Mouse (Mus musculus) brain, embryonic 14.5 days (tissue): ENCODE measurements around the gene Atg16l2. TPM values are rescaled to one million over a fixed set of nuclear protein-coding genes. Genes with fewer than 3 reads are reported as not detected.
A peak's percentile ranks its signal among the peaks of the same experiment; 100 is the strongest.

Experiments used
- DNase-seq: peaks from one replicate; pipeline ENCODE4 v3.0.0-alpha.2; 2011; ENCODE audit warnings: low read depth
- CTCF ChIP-seq: fragments of 200-500 bp; IDR thresholded peaks from 2 replicates; pipeline ENCODE4 v1.5.1; 2012; ENCODE audit warnings: inconsistent platforms, mild to moderate bottlenecking, moderate library complexity, borderline replicate concordance; ENCODE audit not compliant: insufficient read depth, insufficient read length; ENCODE audit errors: extremely low read depth
- POLR2A ChIP-seq: fragments of 200-500 bp; IDR thresholded peaks from 2 replicates; pipeline ENCODE4 v1.6.1; 2012; ENCODE audit warnings: mild to moderate bottlenecking, inconsistent platforms, borderline replicate concordance; ENCODE audit not compliant: poor library complexity, insufficient read depth, insufficient read length, severe bottlenecking; ENCODE audit errors: extremely low read depth
- polyA plus RNA-seq: library from polyadenylated mRNA; depleted of rRNA; stranded (reverse); fragments of >200 nt; gene quantifications from 2 replicates; pipeline ENCODE4 v1.2.3, GENCODE M21; 2012

The Atg16l2 gene
- polyA plus RNA-seq, 1 experiment = 21.6 TPM

GRCm38 (mm10) chr7:101291641-101292040 lies 10.4 kb downstream of the Atg16l2 start:
- no peak for TF ChIP-seq POLR2A
- no peak for TF ChIP-seq CTCF
- DNase-seq = no peak

DNA sequence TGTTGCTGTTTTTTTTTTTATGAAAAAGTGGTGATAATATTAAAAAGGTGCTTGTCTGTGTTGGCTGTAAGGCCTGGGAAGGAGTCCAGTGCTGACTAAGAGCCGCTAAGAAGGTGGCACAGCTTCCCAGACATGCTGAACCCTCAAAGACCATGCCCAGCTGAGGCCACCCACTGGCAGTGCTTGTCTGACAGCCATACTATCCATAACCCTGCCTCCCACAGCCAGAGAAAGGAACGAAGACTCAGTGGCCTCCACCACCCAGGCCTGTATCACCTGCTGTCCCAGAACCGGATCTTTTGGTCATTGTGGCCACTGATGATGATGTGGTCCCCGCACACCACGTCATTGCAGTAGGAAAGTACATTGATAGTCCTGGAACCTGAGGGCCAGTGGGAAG lies 10.8 kb downstream of the Atg16l2 start:
- no peak for TF ChIP-seq CTCF
- TF ChIP-seq POLR2A = no peak
- no peak for DNase-seq

- DNase-seq = no peak
- TF ChIP-seq POLR2A (no peak), CTCF (no peak)
Measured at GRCm38 (mm10) chr7:101290401-101290800, 11.7 kb downstream of the Atg16l2 start.

DNA sequence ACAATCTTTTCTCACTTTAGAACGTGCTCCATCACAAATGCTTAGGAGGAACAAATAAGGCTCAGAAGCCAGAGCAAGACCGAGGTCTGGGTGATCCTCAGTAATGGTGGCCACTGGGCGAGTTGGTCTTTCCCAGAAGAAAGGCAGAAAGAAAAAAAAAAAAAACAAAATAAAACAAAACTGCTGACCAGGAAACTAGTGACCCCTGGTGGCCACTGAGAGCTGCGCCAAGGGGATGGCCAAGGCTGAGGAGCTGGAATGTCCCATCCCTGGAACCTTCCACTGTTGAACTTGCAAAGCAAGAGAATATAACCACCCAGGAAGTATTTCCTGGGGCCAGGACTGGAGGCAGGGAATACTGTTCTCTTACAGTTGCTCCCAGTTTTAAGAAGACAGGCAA lies 13.6 kb downstream of the Atg16l2 start:
- TF ChIP-seq POLR2A = no peak
- TF ChIP-seq CTCF = peak; percentile 83
- peak; percentile 61 for DNase-seq

- TF ChIP-seq POLR2A (no peak), CTCF (no peak)
Measured at GRCm38 (mm10) chr7:101287820-101288219, 14.2 kb downstream of the Atg16l2 start.

GRCm38 (mm10) chr7:101286891-101287290 lies 15.2 kb downstream of the Atg16l2 start:
- no peak for DNase-seq
- TF ChIP-seq POLR2A (no peak), CTCF (no peak)

More at GRCm38 (mm10) chr7:101287820-101288219, 14.2 kb downstream of the Atg16l2 start:
- DNase-seq = no peak

- no peak for DNase-seq
- TF ChIP-seq POLR2A (no peak), CTCF (no peak)
Measured at GRCm38 (mm10) chr7:101284504-101284903, 17.5 kb downstream of the Atg16l2 start.

GRCm38 (mm10) chr7:101282721-101283120 lies 19.3 kb downstream of the Atg16l2 start:
- DNase-seq = no peak
- TF ChIP-seq CTCF = no peak
- TF ChIP-seq POLR2A = no peak

- TF ChIP-seq POLR2A (no peak), CTCF (no peak)
- no peak for DNase-seq
Measured at GRCm38 (mm10) chr7:101272466-101273160, 29.4 kb downstream of the Atg16l2 start.

- peak; percentile 30 for DNase-seq
- peak; percentile 22; the same call in 1 of the 2 replicates for TF ChIP-seq CTCF
- no peak for TF ChIP-seq POLR2A
Measured at GRCm38 (mm10) chr7:101271602-101272001, 30.4 kb downstream of the Atg16l2 start.

DNA sequence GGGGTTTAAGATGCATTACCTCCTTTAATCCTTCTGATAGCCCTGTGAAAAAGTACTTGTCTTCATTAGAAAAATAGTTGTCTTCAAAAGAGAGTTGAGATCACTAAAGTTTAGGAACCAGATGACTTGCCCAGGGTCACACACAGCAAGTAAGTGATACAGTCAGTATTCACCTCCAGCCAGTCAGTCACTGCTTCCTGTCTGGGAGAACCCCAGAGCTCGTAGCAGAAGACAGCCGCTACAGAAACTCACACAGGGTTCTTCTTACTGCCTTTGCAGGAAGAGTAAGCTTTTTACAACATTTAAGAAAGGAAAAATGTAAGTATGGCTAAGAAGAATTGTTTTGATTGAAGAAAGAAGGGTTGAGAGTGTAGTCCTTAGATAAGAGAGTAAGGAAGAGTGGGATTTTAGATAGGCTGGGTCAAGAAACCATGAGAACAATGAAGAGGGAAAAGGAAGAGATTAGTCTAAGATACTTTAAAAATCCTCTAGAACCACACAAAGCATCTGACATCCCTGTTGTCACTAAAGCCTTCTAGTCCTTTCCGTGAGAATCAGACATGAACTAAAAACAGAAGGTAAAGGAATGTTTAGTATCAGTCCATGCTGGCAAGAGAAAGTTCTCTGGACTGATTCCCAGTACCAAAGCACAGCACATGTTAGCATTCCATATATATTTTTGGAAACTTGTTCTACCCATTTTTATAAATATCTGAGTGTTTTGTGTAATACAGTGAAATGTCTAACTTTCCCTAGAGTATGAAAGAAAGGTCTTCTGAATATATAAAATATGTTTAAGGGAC lies 34.4 kb downstream of the Atg16l2 start:
- no peak for DNase-seq
- no peak for TF ChIP-seq CTCF
- TF ChIP-seq POLR2A = no peak

DNA sequence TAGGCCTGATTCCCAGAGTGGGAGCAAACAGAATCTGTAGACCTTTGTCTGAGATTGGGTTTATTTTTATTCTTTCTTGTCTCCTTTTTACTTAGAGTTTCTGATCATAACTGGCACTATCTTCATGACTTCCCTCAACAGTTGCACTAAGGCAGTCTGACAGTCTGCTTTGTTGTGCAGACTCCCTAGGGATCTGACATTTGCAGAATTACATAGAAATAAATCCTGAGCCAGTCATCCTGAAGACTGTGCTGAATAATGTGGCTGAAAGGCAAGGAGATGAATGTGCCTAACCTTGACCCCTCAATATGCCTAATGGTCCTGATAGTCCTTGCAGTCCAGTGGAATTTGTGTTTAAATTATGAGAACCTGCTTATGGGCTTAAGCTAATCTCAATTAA lies 38.5 kb downstream of the Atg16l2 start:
- TF ChIP-seq POLR2A (no peak), CTCF (no peak)
- DNase-seq = peak; percentile 55

DNA sequence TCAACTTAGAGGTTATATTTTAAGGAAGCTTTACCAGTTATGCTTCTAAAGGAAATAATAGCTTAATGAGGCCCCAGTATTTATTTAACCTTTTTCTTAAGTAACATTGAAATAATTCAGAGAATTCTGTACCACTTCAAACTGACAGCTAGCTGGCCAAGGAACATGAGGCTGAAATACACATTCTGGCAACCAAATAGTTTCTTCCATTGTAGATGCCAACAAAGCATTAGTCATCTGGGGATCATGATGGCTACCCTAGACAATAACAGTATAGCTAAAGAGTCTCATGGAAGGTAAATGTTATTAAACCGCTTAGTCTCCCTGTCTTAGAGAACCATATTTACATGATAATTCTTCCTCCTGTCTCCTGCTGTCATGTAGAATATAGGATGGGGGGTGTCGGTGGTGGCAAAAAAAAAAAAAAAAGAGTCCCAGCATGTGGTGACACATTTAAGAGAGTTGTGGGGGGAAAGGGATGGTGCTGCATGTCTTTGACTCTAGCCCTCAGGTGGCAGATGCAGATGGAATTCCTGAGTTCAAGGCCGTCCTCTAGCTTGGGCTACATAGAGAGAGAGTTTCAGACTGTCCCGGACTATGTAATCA lies 40.0 kb downstream of the Atg16l2 start:
- no peak for TF ChIP-seq POLR2A
- no peak for TF ChIP-seq CTCF
- no peak for DNase-seq
